Mouse (Mus musculus) myocyte (in vitro differentiated cells): Measurements from ENCODE around the gene Top2a.

Experiments
- CEBPB ChIP-seq: IDR thresholded peaks from 2 replicates; pipeline ENCODE4 v1.6.1; 2011; ENCODE audit warnings: mild to moderate bottlenecking, moderate library complexity; ENCODE audit not compliant: poor library complexity, insufficient read depth, severe bottlenecking
- POLR2A ChIP-seq: IDR thresholded peaks from one replicate; pipeline ENCODE4 v1.6.1; 2011; ENCODE audit warnings: low read depth, mild to moderate bottlenecking, control low read depth, moderate library complexity; ENCODE audit not compliant: insufficient read length
- POLR2AphosphoS2 ChIP-seq: IDR thresholded peaks from one replicate; pipeline ENCODE4 v1.6.1; 2011; ENCODE audit warnings: low read depth, control low read depth; ENCODE audit not compliant: insufficient read length

GRCm38 (mm10) chr11:98990866-98991265, 33.1 kb downstream of the Top2a start:
- no peak for TF ChIP-seq POLR2A
- no peak for TF ChIP-seq POLR2AphosphoS2
- TF ChIP-seq CEBPB = no peak
